Comparison of ENCODE assay signal across 9 mouse cellular contexts in the genomic region with DNA sequence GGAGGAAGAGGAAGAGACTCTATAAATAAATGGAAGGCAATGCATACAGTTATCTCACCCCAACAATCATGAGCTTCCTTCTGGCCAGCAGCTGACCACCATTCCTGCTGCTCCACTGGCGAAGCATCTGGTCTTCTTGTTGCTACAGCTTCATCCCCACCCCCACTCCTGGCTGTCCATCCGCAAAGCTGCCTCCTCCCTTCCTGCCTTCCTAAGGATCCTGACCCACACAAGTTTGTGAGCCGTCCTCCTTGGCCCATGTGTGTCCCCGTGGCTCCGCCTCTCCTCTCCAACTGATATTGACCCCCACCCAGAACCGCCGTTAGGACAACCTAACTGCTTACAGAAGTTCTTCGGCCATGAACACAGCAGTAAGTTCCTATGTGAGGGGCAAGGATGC. TPM values are rescaled to one million over a fixed set of nuclear protein-coding genes. Genes with fewer than 3 reads are reported as not detected.
DNase-seq lines count a peak whose midpoint lies in the region; ATAC-seq and TF ChIP-seq lines count a peak whose summit lies in the region.
"Had no signal": no experiment of that assay in that cellular context is flagged by ENCODE, and none has a peak within 500 bp of the region (broad histone marks: within the 10 kb centered on the region; RNA-seq: fewer than 3 reads in every experiment).

No protein-coding gene starts in this region.

- H3K36me3 ChIP-seq in heart, embryonic 16.5 days (ENCODE audit: control insufficient read depth, insufficient read depth), result no peaks in the 10 kb centered on the region
- H3K36me3 ChIP-seq in hindbrain, postnatal 0 days (ENCODE audit: insufficient read depth, low read length), result no peaks in the 10 kb centered on the region

- no peak overlapping the region for H3K4me3 ChIP-seq in heart, embryonic 16.5 days (ENCODE audit: low read length)
- H3K4me3 ChIP-seq in hindbrain, postnatal 0 days (ENCODE audit: low read length), result no peak overlapping the region

- no peaks in the 10 kb centered on the region for H3K27me3 ChIP-seq in heart, embryonic 16.5 days (ENCODE audit: control insufficient read depth, insufficient read depth, low read length)
- no peaks in the 10 kb centered on the region for H3K27me3 ChIP-seq in hindbrain, postnatal 0 days (ENCODE audit: insufficient read depth, low read length)

- peak overlapping the region; percentile 45 for H3K4me2 ChIP-seq in heart, embryonic 16.5 days (ENCODE audit: low read depth, low read length)
- H3K4me2 ChIP-seq in hindbrain, postnatal 0 days (ENCODE audit: low read depth, low read length), result no peak overlapping the region

- no peak for DNase-seq in heart, adult 8-10 months (ENCODE audit: low spot score)
- peak; percentile 55 for DNase-seq in testis, postnatal 10 days (ENCODE audit: low spot score)
- no peak for DNase-seq in testis, postnatal 14 days (ENCODE audit: low spot score)
- peak; percentile 33 for DNase-seq in hindbrain, postnatal 0 days (ENCODE audit: low spot score)
- no peak for DNase-seq in adipocyte (ENCODE audit: low spot score)
- DNase-seq in ovary, postnatal 36 days (ENCODE audit: low spot score), result no peak
- DNase-seq in right cerebral cortex, postnatal 14 days, result no peak

- H3K9ac ChIP-seq in heart, embryonic 16.5 days (ENCODE audit: low read length), result no peak overlapping the region
- no peak overlapping the region for H3K9ac ChIP-seq in hindbrain, postnatal 0 days (replicated peaks; ENCODE audit: low read length)

- WGBS in heart, embryonic 16.5 days, result 34% methylated on average over 8 of the region's 8 CpGs
- 40% methylated on average over 8 of the region's 8 CpGs for WGBS in hindbrain, postnatal 0 days

- no peak for TF ChIP-seq CTCF in hindbrain, postnatal 0 days (IDR thresholded peaks at IDR 0.05; ENCODE audit: low read depth)

- 0 out of 2 replicates have a peak, but pooled peaks have one; percentile 16 for ATAC-seq in heart, embryonic 16.5 days (replicated peaks; ENCODE audit: extremely low read depth, insufficient read depth, low FRiP score)
- ATAC-seq in hindbrain, postnatal 0 days, result no peak

- H3K27ac ChIP-seq in heart, embryonic 16.5 days (ENCODE audit: low read length), result peak overlapping the region; percentile 30; the same call in 1 of the 2 replicates
- no peak overlapping the region for H3K27ac ChIP-seq in hindbrain, postnatal 0 days

- no peaks in the 10 kb centered on the region for H3K9me3 ChIP-seq in heart, embryonic 16.5 days (replicated peaks; ENCODE audit: control insufficient read depth, low read length)
- no peaks in the 10 kb centered on the region for H3K9me3 ChIP-seq in hindbrain, postnatal 0 days (ENCODE audit: low read length)

- peaks cover 29% of the 10 kb centered on the region for H3K4me1 ChIP-seq in heart, embryonic 16.5 days (ENCODE audit: control insufficient read depth, insufficient read depth, low read length)
- peaks cover 18% of the 10 kb centered on the region for H3K4me1 ChIP-seq in hindbrain, postnatal 0 days (ENCODE audit: insufficient read depth, low read length)

RNA-seq across cellular contexts. Expression of gene Col18a1, which starts 16.3 kb away (rescaled TPM):
- 96.2 and 130 TPM in 2 replicates for polyA plus RNA-seq in heart, embryonic 16.5 days (2015; fragmentation: Nextera tagmentation; extraction: Ambion mirVana)
- total RNA-seq in heart, adult 8-10 months (2022), result 1 to 10 TPM; 5.5 to 9.3 (median 7.7) TPM
- total RNA-seq in hindbrain, postnatal 0 days (2014; rRNA removed), result 47.5 and 57.7 TPM in 2 replicates
- polyA plus RNA-seq in hindbrain, postnatal 0 days (2015; fragmentation: Nextera tagmentation; extraction: Ambion mirVana), result 18.2 and 20.0 TPM in 2 replicates
- total RNA-seq: neutrophil, adult 5-6 weeks had no signal

Comparison
In these comparisons a context has a peak if more than half of its experiments do, and no peak if none do; other contexts are left out.
1. DNase-seq: peak in testis, postnatal 10 days (single experiment) and hindbrain, postnatal 0 days (single experiment); none in heart, adult 8-10 months (single experiment), testis, postnatal 14 days (single experiment), adipocyte (single experiment), ovary, postnatal 36 days (single experiment) and right cerebral cortex, postnatal 14 days (single experiment).